Mouse (Mus musculus): Measurements from ENCODE around the gene Dsel. TPM values are rescaled to one million over a fixed set of nuclear protein-coding genes. Genes with fewer than 3 reads are reported as not detected.

The Dsel gene
- 21.7 and 25.3 TPM in 2 replicates for polyA plus RNA-seq (2015; fragmentation: Nextera tagmentation; extraction: Ambion mirVana)

GRCm38 (mm10) chr1:111864779-111865165, at the start of gene Dsel:
Gene Dsel, minus strand, starts transcription at chr1:111864918.
- Histone ChIP-seq H3K4me2 (replicated peaks) (peak within 1 kb of the TSS; percentile 63), H3K4me1 (no peaks in the 10 kb centered on the region), H3K9me3 (replicated peaks) (no peaks in the 10 kb centered on the region), H3K4me3 (replicated peaks) (peak within 1 kb of the TSS; percentile 83), H3K27ac (replicated peaks) (peak within 1 kb of the TSS; percentile 99), H3K36me3 (no peaks in the 10 kb centered on the region), H3K9ac (peak within 1 kb of the TSS; percentile 86), H3K27me3 (no peaks in the 10 kb centered on the region)
- 0% methylated on average over 33 of the region's 33 CpGs for WGBS
- peak; percentile 98 for ATAC-seq (ENCODE audit: insufficient number of reproducible peaks, low FRiP score, low TSS enrichment, low read depth)

GRCm38 (mm10) chr1:111911424-111911823, 46.7 kb upstream of the Dsel start:
- H3K27me3 ChIP-seq: no peaks in the 10 kb centered on the region
- no peaks in the 10 kb centered on the region for H3K36me3 ChIP-seq
- H3K4me2 ChIP-seq (replicated peaks): no peak overlapping the region
- WGBS: 60% methylated on average over 1 of the region's 1 CpGs
- H3K4me1 ChIP-seq: no peaks in the 10 kb centered on the region
- H3K9ac ChIP-seq: no peak overlapping the region
- H3K9me3 ChIP-seq (replicated peaks): no peaks in the 10 kb centered on the region
- H3K4me3 ChIP-seq (replicated peaks): no peak overlapping the region
- no peak for ATAC-seq (ENCODE audit: insufficient number of reproducible peaks, low FRiP score, low TSS enrichment, low read depth)
- H3K27ac ChIP-seq (replicated peaks): no peak overlapping the region

- H3K36me3 ChIP-seq: no peaks in the 10 kb centered on the region
- ATAC-seq (ENCODE audit: insufficient number of reproducible peaks, low FRiP score, low TSS enrichment, low read depth): no peak
- no peak overlapping the region for H3K9ac ChIP-seq
- H3K4me2 ChIP-seq (replicated peaks): no peak overlapping the region
- no peaks in the 10 kb centered on the region for H3K9me3 ChIP-seq (replicated peaks)
- no peak overlapping the region for H3K4me3 ChIP-seq (replicated peaks)
- no peak overlapping the region for H3K27ac ChIP-seq (replicated peaks)
- H3K4me1 ChIP-seq: no peaks in the 10 kb centered on the region
- H3K27me3 ChIP-seq: no peaks in the 10 kb centered on the region
- 82% methylated on average over 3 of the region's 3 CpGs for WGBS
These were observed 18.6 kb upstream of the Dsel start for GRCm38 (mm10) chr1:111883336-111883735.

- Histone ChIP-seq H3K9ac (no peak overlapping the region), H3K27ac (replicated peaks) (no peak overlapping the region), H3K4me3 (replicated peaks) (no peak overlapping the region), H3K9me3 (replicated peaks) (no peaks in the 10 kb centered on the region), H3K4me1 (no peaks in the 10 kb centered on the region), H3K4me2 (replicated peaks) (no peak overlapping the region), H3K36me3 (no peaks in the 10 kb centered on the region), H3K27me3 (no peaks in the 10 kb centered on the region)
- ATAC-seq (ENCODE audit: insufficient number of reproducible peaks, low FRiP score, low TSS enrichment, low read depth): no peak
These were observed 11.1 kb upstream of the Dsel start for GRCm38 (mm10) chr1:111875784-111876183.

GRCm38 (mm10) chr1:111873196-111873595, 8.5 kb upstream of the Dsel start:
- Histone ChIP-seq H3K4me1 (no peaks in the 10 kb centered on the region), H3K9ac (no peak overlapping the region), H3K4me2 (replicated peaks) (no peak overlapping the region), H3K4me3 (replicated peaks) (no peak overlapping the region), H3K36me3 (no peaks in the 10 kb centered on the region), H3K9me3 (replicated peaks) (no peaks in the 10 kb centered on the region), H3K27me3 (no peaks in the 10 kb centered on the region), H3K27ac (replicated peaks) (no peak overlapping the region)
- ATAC-seq (ENCODE audit: insufficient number of reproducible peaks, low FRiP score, low TSS enrichment, low read depth): no peak

GRCm38 (mm10) chr1:111865467-111865866, 749 bp upstream of the Dsel start:
- H3K27ac ChIP-seq (replicated peaks): peak overlapping the region; percentile 99
- WGBS: 27% methylated on average over 2 of the region's 2 CpGs
- no peaks in the 10 kb centered on the region for H3K4me1 ChIP-seq
- H3K36me3 ChIP-seq: no peaks in the 10 kb centered on the region
- H3K9ac ChIP-seq: no peak overlapping the region
- no peaks in the 10 kb centered on the region for H3K9me3 ChIP-seq (replicated peaks)
- H3K4me2 ChIP-seq (replicated peaks): peak overlapping the region; percentile 63
- no peak for ATAC-seq (ENCODE audit: insufficient number of reproducible peaks, low FRiP score, low TSS enrichment, low read depth)
- H3K27me3 ChIP-seq: no peaks in the 10 kb centered on the region
- peak overlapping the region; percentile 83; the same call in 1 of the 2 replicates for H3K4me3 ChIP-seq (replicated peaks)

- peak overlapping the region; percentile 99 for H3K27ac ChIP-seq (replicated peaks)
- H3K4me2 ChIP-seq (replicated peaks): peak overlapping the region; percentile 63
- H3K36me3 ChIP-seq: no peaks in the 10 kb centered on the region
- H3K27me3 ChIP-seq: no peaks in the 10 kb centered on the region
- under 1% methylated on average over 41 of the region's 41 CpGs for WGBS
- no peaks in the 10 kb centered on the region for H3K9me3 ChIP-seq (replicated peaks)
- H3K9ac ChIP-seq: peak overlapping the region; percentile 86
- peak; percentile 80 for ATAC-seq (ENCODE audit: insufficient number of reproducible peaks, low FRiP score, low TSS enrichment, low read depth)
- H3K4me1 ChIP-seq: no peaks in the 10 kb centered on the region
- peak overlapping the region; percentile 83 for H3K4me3 ChIP-seq (replicated peaks)
These were observed 497 bp downstream of the Dsel start for GRCm38 (mm10) chr1:111864063-111864778.

- H3K4me3 ChIP-seq (replicated peaks): no peak overlapping the region
- H3K4me2 ChIP-seq (replicated peaks): no peak overlapping the region
- no peaks in the 10 kb centered on the region for H3K4me1 ChIP-seq
- 29% methylated on average over 1 of the region's 1 CpGs for WGBS
- ATAC-seq (ENCODE audit: insufficient number of reproducible peaks, low FRiP score, low TSS enrichment, low read depth): no peak
- H3K27ac ChIP-seq (replicated peaks): no peak overlapping the region; the same call in 1 of the 2 replicates
- H3K9ac ChIP-seq: no peak overlapping the region
- no peaks in the 10 kb centered on the region for H3K9me3 ChIP-seq (replicated peaks)
- H3K36me3 ChIP-seq: no peaks in the 10 kb centered on the region
- no peaks in the 10 kb centered on the region for H3K27me3 ChIP-seq
These were observed 6.9 kb downstream of the Dsel start for GRCm38 (mm10) chr1:111857852-111858251.

GRCm38 (mm10) chr1:111852439-111852838, 12.3 kb downstream of the Dsel start:
- ATAC-seq (ENCODE audit: insufficient number of reproducible peaks, low FRiP score, low TSS enrichment, low read depth): no peak
- H3K27me3 ChIP-seq: no peaks in the 10 kb centered on the region
- no peaks in the 10 kb centered on the region for H3K9me3 ChIP-seq (replicated peaks)
- 87% methylated on average over 8 of the region's 8 CpGs for whole genome bisulfite sequencing
- H3K4me1 ChIP-seq: no peaks in the 10 kb centered on the region
- no peak overlapping the region for H3K9ac ChIP-seq
- H3K27ac ChIP-seq (replicated peaks): no peak overlapping the region
- no peak overlapping the region for H3K4me2 ChIP-seq (replicated peaks)
- no peaks in the 10 kb centered on the region for H3K36me3 ChIP-seq
- no peak overlapping the region for H3K4me3 ChIP-seq (replicated peaks)

- ATAC-seq (ENCODE audit: insufficient number of reproducible peaks, low FRiP score, low TSS enrichment, low read depth): no peak
- Histone ChIP-seq H3K4me1 (no peaks in the 10 kb centered on the region), H3K9ac (no peak overlapping the region), H3K9me3 (replicated peaks) (no peaks in the 10 kb centered on the region), H3K27ac (replicated peaks) (no peak overlapping the region), H3K4me3 (replicated peaks) (no peak overlapping the region), H3K4me2 (replicated peaks) (no peak overlapping the region), H3K27me3 (no peaks in the 10 kb centered on the region), H3K36me3 (no peaks in the 10 kb centered on the region)
- 60% methylated on average over 2 of the region's 2 CpGs for WGBS
These were observed 31.0 kb downstream of the Dsel start for GRCm38 (mm10) chr1:111833583-111834225.

Data from embryonic facial prominence, embryonic 15.5 days (tissue).